Mouse (Mus musculus): ENCODE data around the gene Snrpn.

- no peak for TF ChIP-seq CTCF (IDR thresholded peaks at IDR 0.05; ENCODE audit: control insufficient read depth, insufficient read depth, low read length)
- TF ChIP-seq POLR2A (IDR thresholded peaks at IDR 0.05; ENCODE audit: borderline replicate concordance, control insufficient read depth, low read depth, low read length), result no peak
Observed at GRCm38 (mm10) chr7:60122434-60123085, 17.5 kb downstream of the Snrpn start.
